Mouse (Mus musculus) mesoderm, embryonic 11.5 days (tissue): ENCODE data around the gene Usp36.

Experiments used
- DNase-seq: peaks from one replicate; pipeline ENCODE4 v3.0.0-alpha.2; 2012; ENCODE audit warnings: low read depth, low spot score

Usp36 gene

DNA sequence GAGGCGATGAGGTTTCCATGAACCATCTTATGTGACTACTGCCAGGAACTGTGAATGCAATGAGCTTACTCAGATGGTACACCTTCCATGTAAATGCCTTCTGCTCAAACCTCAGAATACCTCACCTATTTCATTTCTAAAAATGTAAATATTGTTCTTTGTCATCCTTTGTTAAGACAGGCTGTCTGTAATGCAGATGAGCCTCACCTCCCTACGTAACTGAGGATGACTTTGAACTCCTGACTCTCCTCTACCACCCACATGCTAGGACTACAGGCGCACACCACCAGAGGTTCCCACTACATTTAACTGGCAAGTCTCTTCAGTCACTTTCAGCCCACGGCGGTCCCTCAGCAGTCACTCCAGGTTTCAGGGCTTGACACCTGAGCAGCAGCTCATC is 67.1 kb downstream of the Usp36 start:
- no peak for DNase-seq

GRCm38 (mm10) chr11:118222351-118222885 is 67.6 kb downstream of the Usp36 start:
- DNase-seq: no peak

DNA sequence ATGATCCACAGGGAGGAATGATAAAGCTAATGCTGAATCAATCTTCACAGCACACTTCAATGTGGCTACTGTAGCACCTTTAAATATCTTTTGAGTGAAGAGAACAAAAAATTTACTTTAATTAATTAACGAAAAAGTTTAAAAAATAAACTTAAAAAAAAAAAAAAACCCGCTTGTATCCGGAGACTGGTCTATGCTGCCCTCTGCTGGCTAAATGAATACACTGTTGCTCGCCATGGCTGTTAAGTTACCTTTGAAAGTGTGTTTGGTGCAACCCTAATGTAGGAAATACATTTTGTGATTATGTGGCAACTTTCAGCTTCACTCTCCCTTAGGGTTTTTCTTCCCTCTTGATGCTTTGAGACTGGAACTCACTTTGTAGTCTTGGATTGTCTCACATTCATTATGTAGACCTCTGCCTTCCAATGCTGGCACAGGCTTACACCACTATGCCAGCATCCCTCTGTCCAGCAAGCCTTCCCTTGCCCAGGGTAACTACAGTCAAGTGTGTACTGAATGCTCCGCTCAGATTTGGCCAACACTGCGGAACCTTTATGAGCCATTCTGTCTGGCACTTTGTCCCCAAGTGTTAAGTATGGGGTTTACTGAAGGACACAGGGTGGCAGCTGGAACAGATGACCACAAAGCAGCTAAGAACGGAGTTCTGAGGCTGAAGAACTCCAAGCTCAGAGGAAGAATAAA is 69.3 kb downstream of the Usp36 start:
- DNase-seq: no peak

- DNase-seq: no peak
These were observed 71.0 kb downstream of the Usp36 start for GRCm38 (mm10) chr11:118219066-118219465.

- no peak for DNase-seq
These were observed 73.6 kb downstream of the Usp36 start for GRCm38 (mm10) chr11:118216468-118216867.

DNA sequence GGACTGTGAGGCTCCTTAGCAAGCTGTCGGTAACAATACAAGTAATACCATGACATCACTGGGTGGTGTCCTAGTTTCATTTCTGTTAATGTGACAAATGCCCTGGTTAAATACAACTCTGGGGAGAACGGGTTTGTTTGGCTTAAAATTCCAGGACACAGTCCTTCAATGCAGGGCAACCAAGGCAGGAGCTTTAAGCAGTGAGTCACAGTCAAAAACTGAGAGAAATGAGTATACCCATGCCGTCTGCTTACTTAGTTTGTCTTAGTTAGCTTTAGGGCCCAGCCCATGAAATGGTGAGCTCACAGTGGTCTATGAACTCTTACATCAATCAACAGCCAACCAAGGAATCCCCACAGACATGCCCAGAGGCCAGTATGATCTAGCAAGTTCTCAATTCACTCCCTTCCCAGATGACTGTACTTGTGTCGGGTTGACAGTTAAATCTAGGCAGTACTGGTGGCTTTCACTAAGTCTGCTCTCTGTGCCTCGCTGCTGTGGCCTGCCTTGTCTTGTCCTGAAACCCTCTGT is 74.1 kb downstream of the Usp36 start:
- no peak for DNase-seq

DNA sequence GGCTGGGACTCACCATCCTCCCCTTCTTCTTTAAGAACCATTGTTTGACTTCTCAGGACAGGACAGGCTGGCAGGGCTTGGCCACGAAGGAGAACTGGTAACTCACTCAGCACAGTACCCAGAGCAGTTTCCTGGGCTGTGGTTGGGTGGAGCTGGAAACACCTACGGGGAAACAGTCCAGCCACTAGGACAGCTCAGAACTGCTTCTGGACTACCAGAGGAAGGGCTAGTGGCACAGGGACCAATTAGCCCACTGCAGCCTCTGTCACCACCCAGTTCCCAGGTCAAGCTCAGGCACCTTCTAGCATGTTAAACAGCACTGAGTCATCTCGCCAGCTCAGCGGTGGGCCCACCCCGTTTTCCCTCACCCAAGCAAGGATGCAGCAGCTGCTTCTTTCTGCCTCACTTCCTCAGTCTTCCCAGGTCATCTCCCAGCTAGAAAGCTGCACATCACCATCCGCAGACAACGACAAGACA is 77.4 kb downstream of the Usp36 start:
- DNase-seq: no peak

GRCm38 (mm10) chr11:118211749-118212635 is 78.1 kb downstream of the Usp36 start:
- no peak for DNase-seq

DNA sequence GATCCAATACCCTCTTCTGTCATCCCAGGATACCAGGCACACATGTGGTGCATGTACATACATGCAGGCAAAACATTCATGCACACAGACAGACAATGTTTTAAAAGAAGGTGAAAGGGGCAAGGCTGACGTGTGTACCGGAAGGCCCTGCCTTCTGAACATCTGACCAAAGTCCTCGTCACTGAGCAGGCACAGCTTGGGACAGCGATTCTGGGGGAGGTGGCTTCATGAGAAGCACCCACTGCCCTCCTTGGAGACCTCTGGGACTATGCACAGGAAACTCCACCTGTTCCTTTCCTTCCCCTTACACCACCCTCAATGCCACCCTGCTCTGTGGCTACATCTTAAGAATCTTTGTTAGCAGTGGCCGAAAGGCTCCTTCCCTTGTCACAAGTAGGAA is 79.1 kb downstream of the Usp36 start:
- no peak for DNase-seq

GRCm38 (mm10) chr11:118210116-118210515 is 79.9 kb downstream of the Usp36 start:
- no peak for DNase-seq
